Comparison of ENCODE assay signal across 16 mouse cellular contexts in genomic region chr3:143861866-143862265, GRCm38 (mm10).
DNase-seq lines count a peak whose midpoint lies in the region; TF ChIP-seq lines count a peak whose summit lies in the region.
"Had no signal": no experiment of that assay in that cellular context is flagged by ENCODE, and none has a peak within 500 bp of the region (broad histone marks: within the 10 kb centered on the region; RNA-seq: fewer than 3 reads in every experiment).

No protein-coding gene starts in this region.

- DNase-seq in adrenal gland, adult 2 months, result peak; percentile 66
- no peak for DNase-seq in adrenal gland, adult 18-20 months (ENCODE audit: low spot score in 2 of 2)
- DNase-seq in adrenal gland, postnatal 14 days, result peak; percentile 34
- no peak for DNase-seq in adrenal gland, postnatal 25 days
- peak; percentile 5 to 45 for DNase-seq in adrenal gland, postnatal 36 days
- DNase-seq in thymus, adult 2 months, result no peak
- DNase-seq: cerebellum, adult 11-12 months; cerebellum, adult 2 months; cerebellum, adult 9-10 months; cerebellum, postnatal 10 days; cerebellum, postnatal 25 days; forebrain, postnatal 0 days had no signal

- TF ChIP-seq POLR2A in thymus, adult 2 months (IDR thresholded peaks at IDR 0.05; ENCODE audit: control insufficient read depth, extremely low read depth, insufficient read depth, low read length, poor library complexity), result no peak

- H3K27me3 ChIP-seq in thymus, adult 2 months (ENCODE audit: control insufficient read depth, insufficient read depth, low read length), result no peaks in the 10 kb centered on the region
- H3K27me3 ChIP-seq: embryonic facial prominence, embryonic 12.5 days; forebrain, embryonic 13.5 days; forebrain, embryonic 15.5 days had no signal

- WGBS in thymus, adult 2 months, result 98% methylated on average over 4 of the region's 4 CpGs

- H3K4me3 ChIP-seq in thymus, adult 2 months (ENCODE audit: control insufficient read depth, insufficient read depth, low read length), result no peak overlapping the region
- H3K4me3 ChIP-seq: embryonic facial prominence, embryonic 10.5 days; embryonic facial prominence, embryonic 12.5 days; forebrain, embryonic 13.5 days; forebrain, embryonic 15.5 days had no signal

- TF ChIP-seq CTCF in thymus, adult 2 months (IDR thresholded peaks at IDR 0.05; ENCODE audit: borderline replicate concordance, control insufficient read depth, extremely low read depth, insufficient read depth, low read length, poor library complexity), result no peak

- H3K4me1 ChIP-seq in thymus, adult 2 months (replicated peaks; ENCODE audit: control insufficient read depth, insufficient read depth, low read length), result no peaks in the 10 kb centered on the region
- H3K4me1 ChIP-seq: embryonic facial prominence, embryonic 12.5 days had no signal

- H3K27ac ChIP-seq in thymus, adult 2 months (ENCODE audit: control insufficient read depth, insufficient read depth, low read length), result no peak overlapping the region
- H3K27ac ChIP-seq: embryonic facial prominence, embryonic 10.5 days; embryonic facial prominence, embryonic 12.5 days; forebrain, embryonic 13.5 days; forebrain, embryonic 15.5 days had no signal

- H3K36me3 ChIP-seq in thymus, adult 2 months (ENCODE audit: control insufficient read depth, insufficient read depth, low read length), result no peaks in the 10 kb centered on the region
- H3K36me3 ChIP-seq: embryonic facial prominence, embryonic 10.5 days; embryonic facial prominence, embryonic 12.5 days; forebrain, embryonic 15.5 days had no signal

Comparison
In these comparisons a context has a peak if more than half of its experiments do, and no peak if none do; other contexts are left out.
1. DNase-seq: peak in adrenal gland, adult 2 months (single experiment), adrenal gland, postnatal 14 days (single experiment) and adrenal gland, postnatal 36 days (2 of 2); none in adrenal gland, adult 18-20 months (0 of 2), adrenal gland, postnatal 25 days (single experiment) and thymus, adult 2 months (single experiment).